Mouse (Mus musculus) spleen, adult 2 months (tissue): ENCODE measurements at regions not wholly inside any gene's neighbourhood (a gene's known extent, or its start where the extent isn't known, plus 50 kb on each side); places are given as distances from the start of the nearest gene placed in this dataset.

Experiments
- DNase-seq, 2 experiments: peaks; one replicate each; pipeline versions ENCODE4 v3.0.0 to v3.0.0-alpha.2; 2012 to 2021; ENCODE audit warnings: low spot score in 2 of 2, low read depth in 1 of 2
- H3K27ac ChIP-seq: fragments of 200-500 bp; 2 replicates; pipeline ENCODE4 v1.5.1; 2012; ENCODE audit warnings: low read length, inconsistent platforms; ENCODE audit not compliant: insufficient read depth
- H3K27me3 ChIP-seq: fragments of 200-500 bp; 2 replicates; pipeline ENCODE4 v1.6.1; 2012; ENCODE audit warnings: mild to moderate bottlenecking, moderate library complexity, low read length, inconsistent platforms; ENCODE audit not compliant: control insufficient read depth, insufficient read depth
- H3K36me3 ChIP-seq: fragments of 200-500 bp; 2 replicates; pipeline ENCODE4 v1.6.1; 2012; ENCODE audit warnings: mild to moderate bottlenecking, low read length, inconsistent platforms; ENCODE audit not compliant: control insufficient read depth, insufficient read depth
- H3K4me1 ChIP-seq: fragments of 200-500 bp; 2 replicates; pipeline ENCODE4 v1.6.1; 2011; ENCODE audit warnings: inconsistent platforms; ENCODE audit not compliant: control insufficient read depth, insufficient read depth, insufficient read length
- H3K4me3 ChIP-seq: fragments of 200-500 bp; 2 replicates; pipeline ENCODE4 v1.5.1; 2011; ENCODE audit warnings: mild to moderate bottlenecking, inconsistent platforms; ENCODE audit not compliant: insufficient read depth, insufficient read length; ENCODE audit errors: extremely low read depth
- CTCF ChIP-seq: fragments of 200-500 bp; IDR thresholded peaks from 2 replicates; pipeline ENCODE4 v1.5.1; 2011; ENCODE audit warnings: mild to moderate bottlenecking, inconsistent platforms; ENCODE audit not compliant: insufficient read depth, insufficient read length, insufficient replicate concordance; ENCODE audit errors: extremely low read depth
- POLR2A ChIP-seq: fragments of 200-500 bp; IDR thresholded peaks from 2 replicates; pipeline ENCODE4 v1.6.1; 2011; ENCODE audit warnings: low read depth, low read length, inconsistent platforms
- WGBS: fragments of 180-500 bp; shearing (Covaris S2); methylation state at CpG from one replicate; pipeline ENCODE4 v1.1.7; 2018; 5-methylcytosine and 5-hydroxymethylcytosine counted together

DNA sequence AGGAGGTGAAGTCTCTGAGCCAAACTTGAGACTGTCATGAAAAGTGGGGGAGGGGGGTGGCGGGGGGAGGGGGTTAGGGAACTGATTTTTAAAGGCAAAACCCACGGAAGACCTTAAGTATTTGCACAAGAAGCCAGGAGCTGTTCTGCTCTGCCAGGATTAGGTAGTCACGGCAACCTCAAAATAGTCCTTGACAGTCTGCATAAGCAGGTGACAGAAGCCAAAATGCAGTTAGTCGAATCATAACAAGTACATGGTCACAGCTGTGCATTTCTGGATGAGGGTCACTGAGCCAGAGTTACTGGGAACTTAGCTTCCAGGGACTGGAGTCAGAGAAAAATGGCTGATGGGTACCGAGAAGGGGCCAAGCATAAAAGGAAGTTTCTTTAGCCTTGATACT is 227.7 kb downstream of the Atp23 start:
- Histone ChIP-seq H3K4me1 (no peaks in the 10 kb centered on the region), H3K27ac (no peak overlapping the region), H3K4me3 (no peak overlapping the region), H3K27me3 (no peaks in the 10 kb centered on the region), H3K36me3 (no peaks in the 10 kb centered on the region)
- TF ChIP-seq POLR2A, result no peak
- no peak for TF ChIP-seq CTCF
- DNase-seq, result no peak
- 59% methylated on average over 5 of the region's 5 CpGs for WGBS

DNA sequence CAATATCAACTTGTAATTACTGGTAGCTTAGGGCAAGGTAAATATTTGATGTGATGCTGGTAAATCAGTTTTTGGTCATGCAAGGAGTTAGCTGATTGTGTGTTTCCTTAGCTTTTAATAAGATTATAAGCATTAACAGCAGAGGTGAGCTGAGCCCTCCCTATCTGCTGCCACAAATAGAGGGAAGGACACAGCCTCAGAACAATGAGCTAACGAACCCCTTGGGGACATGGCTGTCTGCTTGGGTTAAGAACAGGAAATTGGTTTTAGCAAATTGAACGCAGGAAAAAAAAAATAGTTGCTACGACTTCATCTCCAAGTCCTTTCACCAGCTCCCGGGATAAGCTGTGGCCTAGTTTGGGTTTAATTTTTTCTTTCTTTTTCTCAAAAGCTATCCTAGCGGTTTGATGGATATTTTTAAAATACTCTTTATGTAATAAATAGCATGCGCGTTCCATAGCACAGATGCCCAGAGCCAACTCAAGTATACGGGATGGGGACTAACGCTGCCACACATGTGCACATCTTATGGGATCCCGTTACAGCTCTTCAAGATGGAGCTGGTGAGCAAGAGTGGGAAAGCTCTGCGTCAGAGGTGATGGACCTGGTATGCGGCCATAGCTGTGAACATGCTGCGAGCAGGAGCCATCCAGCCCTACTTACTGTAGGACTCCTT is 236.6 kb downstream of the Atp23 start:
- Histone ChIP-seq H3K36me3 (no peaks in the 10 kb centered on the region), H3K4me1 (no peaks in the 10 kb centered on the region), H3K4me3 (no peak overlapping the region), H3K27ac (no peak overlapping the region), H3K27me3 (no peaks in the 10 kb centered on the region)
- TF ChIP-seq POLR2A, result no peak
- no peak for TF ChIP-seq CTCF
- 85% methylated on average over 13 of the region's 13 CpGs for WGBS
- DNase-seq, result no peak

DNA sequence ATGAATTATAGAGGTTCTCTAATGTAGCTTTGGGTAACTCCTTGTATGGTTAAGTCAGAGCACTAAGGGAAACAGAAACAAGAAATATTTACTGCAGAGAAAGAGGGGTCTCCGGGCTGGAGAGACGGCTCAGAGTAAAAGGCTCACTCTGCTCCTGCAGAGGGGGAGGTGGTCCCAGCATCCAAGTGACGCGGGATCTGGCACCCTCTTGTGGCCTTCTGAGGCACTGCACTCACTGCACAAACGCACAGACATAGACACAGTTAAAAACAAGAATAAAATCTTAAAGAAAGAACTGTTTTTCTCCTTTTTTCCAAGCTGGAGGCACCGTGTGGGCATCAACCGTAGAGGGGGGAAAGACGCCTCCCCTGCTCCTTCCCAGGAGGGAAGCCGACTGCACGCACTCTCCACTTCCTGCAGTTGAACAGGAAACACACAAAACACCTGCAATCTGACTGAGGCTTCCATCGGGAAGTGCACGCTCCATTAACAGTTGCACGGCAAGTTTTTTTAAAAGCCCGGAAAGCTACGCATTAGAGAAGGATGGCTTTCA is 237.6 kb downstream of the Atp23 start:
- H3K27ac ChIP-seq, result no peak overlapping the region
- no peaks in the 10 kb centered on the region for H3K27me3 ChIP-seq
- no peaks in the 10 kb centered on the region for H3K36me3 ChIP-seq
- no peak overlapping the region for H3K4me3 ChIP-seq
- TF ChIP-seq CTCF, result no peak
- no peak for TF ChIP-seq POLR2A
- WGBS, result 72% methylated on average over 15 of the region's 15 CpGs
- H3K4me1 ChIP-seq, result no peaks in the 10 kb centered on the region
- DNase-seq, result no peak

DNA sequence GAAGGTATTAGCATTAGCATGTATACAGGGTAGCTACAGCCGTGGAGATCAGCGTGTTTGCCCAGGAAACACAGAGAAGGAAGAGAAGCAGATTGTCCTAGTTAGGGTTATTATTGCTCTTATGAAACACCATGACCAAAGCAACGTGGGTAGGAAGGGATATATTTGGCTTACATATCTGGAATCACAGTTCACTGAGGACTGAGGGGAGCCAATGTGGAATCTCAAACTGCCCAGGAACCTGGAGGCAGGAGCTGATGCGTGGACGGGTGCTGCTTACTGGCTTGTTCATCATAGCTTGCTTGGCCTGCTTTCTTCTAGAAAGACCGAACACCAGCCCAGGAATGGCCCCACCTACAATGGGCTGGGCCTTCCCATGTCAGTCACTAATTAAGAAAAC is 238.4 kb downstream of the Atp23 start:
- Histone ChIP-seq H3K4me1 (no peaks in the 10 kb centered on the region), H3K4me3 (no peak overlapping the region), H3K36me3 (no peaks in the 10 kb centered on the region), H3K27me3 (no peaks in the 10 kb centered on the region), H3K27ac (no peak overlapping the region)
- 92% methylated on average over 6 of the region's 6 CpGs for WGBS
- DNase-seq, result no peak
- TF ChIP-seq POLR2A (no peak), CTCF (no peak)

DNA sequence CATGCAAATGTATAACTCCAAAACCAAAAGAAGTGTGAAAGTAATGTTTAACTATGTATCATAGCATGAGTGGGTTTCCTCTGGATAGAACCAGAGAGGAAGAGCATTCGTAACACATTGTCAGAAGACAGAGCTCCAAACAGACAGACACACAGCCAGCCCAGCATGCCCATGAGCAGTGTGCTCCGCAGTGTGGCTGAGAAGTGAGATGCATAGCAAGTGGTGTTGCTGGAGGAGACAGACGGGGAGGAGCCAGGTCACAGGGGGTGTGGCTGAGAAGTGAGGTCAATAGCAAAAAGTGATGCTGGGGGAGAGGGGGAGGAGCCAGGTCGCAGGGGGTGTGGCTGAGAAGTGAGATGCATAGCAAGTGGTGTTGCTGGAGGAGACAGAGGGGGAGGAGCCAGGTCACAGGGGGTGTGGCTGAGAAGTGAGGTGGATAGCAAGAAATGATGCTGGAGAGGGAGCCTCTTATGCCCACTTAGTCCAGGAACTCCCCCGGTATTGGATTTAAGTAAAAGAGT is 240.0 kb downstream of the Atp23 start:
- Histone ChIP-seq H3K27ac (no peak overlapping the region), H3K4me1 (no peaks in the 10 kb centered on the region), H3K36me3 (no peaks in the 10 kb centered on the region), H3K27me3 (no peaks in the 10 kb centered on the region), H3K4me3 (no peak overlapping the region)
- DNase-seq, result no peak
- TF ChIP-seq CTCF, result no peak
- no peak for TF ChIP-seq POLR2A
- WGBS, result 66% methylated on average over 5 of the region's 5 CpGs

DNA sequence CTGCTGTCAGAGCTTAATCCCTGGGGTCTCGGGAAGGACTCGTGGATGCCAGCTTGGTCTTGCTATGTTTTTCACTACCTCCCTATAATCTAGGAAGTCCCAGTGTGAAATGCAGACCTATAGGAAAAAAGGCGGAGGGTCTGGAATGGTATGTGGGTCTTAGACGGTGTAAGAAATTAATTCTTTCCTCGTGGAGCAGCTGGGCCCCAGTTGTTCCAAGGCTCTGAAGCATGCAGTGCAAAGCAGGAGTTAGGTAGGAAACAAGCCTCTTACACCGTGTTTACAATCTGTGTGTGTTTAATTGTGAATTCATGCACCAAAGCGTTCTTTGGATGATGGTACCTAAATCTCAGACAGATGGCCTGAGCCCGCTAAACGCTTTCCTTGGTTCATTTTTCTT is 241.1 kb downstream of the Atp23 start:
- no peak for DNase-seq
- Histone ChIP-seq H3K4me1 (no peaks in the 10 kb centered on the region), H3K36me3 (no peaks in the 10 kb centered on the region), H3K4me3 (no peak overlapping the region), H3K27me3 (no peaks in the 10 kb centered on the region), H3K27ac (no peak overlapping the region)
- TF ChIP-seq CTCF, result no peak
- TF ChIP-seq POLR2A, result no peak
- WGBS, result 89% methylated on average over 9 of the region's 9 CpGs

DNA sequence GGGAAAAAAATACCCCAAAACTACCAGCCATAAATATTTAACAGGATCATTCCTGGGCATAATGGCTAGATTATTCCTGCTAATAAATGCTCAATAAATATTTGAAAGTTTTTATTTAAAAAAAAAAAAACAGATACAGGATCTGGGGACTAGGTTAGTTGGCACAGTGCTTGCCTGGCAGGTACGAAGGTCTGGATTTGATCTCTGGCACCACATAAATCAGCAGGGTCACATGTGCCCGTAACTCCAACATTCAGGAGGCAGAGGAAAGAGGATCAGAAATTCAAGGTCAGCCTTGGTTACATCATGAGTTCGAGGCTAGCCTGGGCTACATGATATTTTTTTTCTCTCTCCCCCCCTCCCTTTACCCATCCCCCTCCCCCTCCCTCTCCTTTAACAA is 248.5 kb downstream of the Atp23 start:
- Histone ChIP-seq H3K36me3 (no peaks in the 10 kb centered on the region), H3K4me3 (no peak overlapping the region), H3K27me3 (no peaks in the 10 kb centered on the region), H3K4me1 (no peaks in the 10 kb centered on the region), H3K27ac (no peak overlapping the region)
- TF ChIP-seq POLR2A (no peak), CTCF (no peak)
- DNase-seq, result no peak
- WGBS, result 82% methylated on average over 3 of the region's 3 CpGs
